Mouse (Mus musculus): ENCODE data around the gene Usp36. TPM values are rescaled to one million over a fixed set of nuclear protein-coding genes. Genes with fewer than 3 reads are reported as not detected.

The Usp36 gene
- polyA plus RNA-seq, 1 experiment from 2014 or later = 19.6 TPM

DNA sequence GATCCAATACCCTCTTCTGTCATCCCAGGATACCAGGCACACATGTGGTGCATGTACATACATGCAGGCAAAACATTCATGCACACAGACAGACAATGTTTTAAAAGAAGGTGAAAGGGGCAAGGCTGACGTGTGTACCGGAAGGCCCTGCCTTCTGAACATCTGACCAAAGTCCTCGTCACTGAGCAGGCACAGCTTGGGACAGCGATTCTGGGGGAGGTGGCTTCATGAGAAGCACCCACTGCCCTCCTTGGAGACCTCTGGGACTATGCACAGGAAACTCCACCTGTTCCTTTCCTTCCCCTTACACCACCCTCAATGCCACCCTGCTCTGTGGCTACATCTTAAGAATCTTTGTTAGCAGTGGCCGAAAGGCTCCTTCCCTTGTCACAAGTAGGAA is 79.1 kb downstream of the Usp36 start:
- no peaks in the 10 kb centered on the region for H3K36me3 ChIP-seq (replicated peaks)
- no peak overlapping the region for H3K4me2 ChIP-seq
- H3K4me1 ChIP-seq = peaks cover 57% of the 10 kb centered on the region
- no peak overlapping the region for H3K9ac ChIP-seq
- H3K4me3 ChIP-seq (replicated peaks) = no peak overlapping the region
- no peaks in the 10 kb centered on the region for H3K9me3 ChIP-seq
- 87% methylated on average over 5 of the region's 5 CpGs for WGBS
- H3K27ac ChIP-seq = no peak overlapping the region
- no peaks in the 10 kb centered on the region for H3K27me3 ChIP-seq
- ATAC-seq (ENCODE audit: low FRiP score) = no peak

DNA sequence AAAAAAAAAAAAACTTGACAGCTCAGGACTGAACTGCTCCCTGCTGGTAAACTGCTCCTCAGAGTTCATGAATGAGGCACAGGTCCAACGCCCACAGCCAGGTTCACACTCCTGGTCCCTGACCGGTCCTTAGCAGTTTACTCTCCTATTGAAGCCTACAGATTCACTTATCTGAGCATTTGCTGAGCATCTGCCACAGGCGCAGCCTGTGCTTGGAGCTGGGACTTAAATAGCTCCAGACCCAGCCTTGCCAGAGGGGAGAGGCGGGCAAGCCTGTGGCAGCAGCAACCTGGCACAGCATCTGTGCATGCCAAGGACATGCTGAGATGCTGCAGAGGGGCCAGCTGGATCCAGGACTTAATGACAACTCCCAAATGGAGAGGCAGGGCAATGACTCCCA is 79.9 kb downstream of the Usp36 start:
- 89% methylated on average over 4 of the region's 4 CpGs for WGBS
- H3K4me1 ChIP-seq = peaks cover 57% of the 10 kb centered on the region
- ATAC-seq (ENCODE audit: low FRiP score) = no peak
- no peak overlapping the region for H3K4me2 ChIP-seq
- H3K9me3 ChIP-seq = no peaks in the 10 kb centered on the region
- no peaks in the 10 kb centered on the region for H3K36me3 ChIP-seq (replicated peaks)
- no peak overlapping the region for H3K9ac ChIP-seq
- no peaks in the 10 kb centered on the region for H3K27me3 ChIP-seq
- H3K27ac ChIP-seq = no peak overlapping the region
- no peak overlapping the region for H3K4me3 ChIP-seq (replicated peaks)

Other genes starting within 250 kb of the Usp36 start
- gene Dnah17, start 159.6 kb downstream of the Usp36 start, polyA plus RNA-seq (2016; fragmentation: Nextera tagmentation; extraction: Ambion mirVana) = 0.19 and 0.34 TPM in 2 replicates
- 24.0 and 24.9 TPM in 2 replicates for gene Cyth1, start 41.7 kb downstream of the Usp36 start, polyA plus RNA-seq (2016; fragmentation: Nextera tagmentation; extraction: Ambion mirVana)
- gene Cep295nl, start 52.3 kb upstream of the Usp36 start, polyA plus RNA-seq (2016; fragmentation: Nextera tagmentation; extraction: Ambion mirVana) = 0.32 and 0.41 TPM in 2 replicates
- 47.0 and 48.0 TPM in 2 replicates for gene Timp2, start 65.5 kb upstream of the Usp36 start, polyA plus RNA-seq (2016; fragmentation: Nextera tagmentation; extraction: Ambion mirVana)
- gene Lgals3bp, start 111.8 kb upstream of the Usp36 start, polyA plus RNA-seq (2016; fragmentation: Nextera tagmentation; extraction: Ambion mirVana) = 1.2 TPM in 2 replicates
- 25.4 and 27.0 TPM in 2 replicates for gene Cant1, start 128.8 kb upstream of the Usp36 start, polyA plus RNA-seq (2016; fragmentation: Nextera tagmentation; extraction: Ambion mirVana)
- 1.8 and 2.9 TPM in 2 replicates for gene C1qtnf1, start 138.0 kb upstream of the Usp36 start, polyA plus RNA-seq (2016; fragmentation: Nextera tagmentation; extraction: Ambion mirVana)
- 6.2 and 9.0 TPM in 2 replicates for gene Engase, start 186.6 kb upstream of the Usp36 start, polyA plus RNA-seq (2016; fragmentation: Nextera tagmentation; extraction: Ambion mirVana)

All from forebrain, embryonic 12.5 days (tissue).